8 mouse cellular contexts compared by ENCODE assay signal in genomic region chr11:77896820-77897805, GRCm38 (mm10). TPM values are rescaled to one million over a fixed set of nuclear protein-coding genes. Genes with fewer than 3 reads are reported as not detected.
A peak's percentile ranks its signal among the peaks of the same experiment; 100 is the strongest.
DNase-seq lines count a peak whose midpoint lies in the region; ATAC-seq and TF ChIP-seq lines count a peak whose summit lies in the region.

No protein-coding gene starts in this region.

- H3K36me3 ChIP-seq in kidney, embryonic 16.5 days (ENCODE audit: insufficient read depth, low read length) = no peaks in the 10 kb centered on the region
- no peaks in the 10 kb centered on the region for H3K36me3 ChIP-seq in hindbrain, embryonic 10.5 days
- H3K36me3 ChIP-seq in midbrain, postnatal 0 days (ENCODE audit: insufficient read depth, low read length) = no peaks in the 10 kb centered on the region

- H3K27ac ChIP-seq in kidney, embryonic 16.5 days (ENCODE audit: low read length) = no peak overlapping the region
- peak overlapping the region; percentile 84 for H3K27ac ChIP-seq in hindbrain, embryonic 10.5 days
- peak overlapping the region; percentile 87 for H3K27ac ChIP-seq in midbrain, postnatal 0 days (ENCODE audit: low read depth, low read length)

- 29% methylated on average over 23 of the region's 23 CpGs for WGBS in kidney, embryonic 16.5 days
- 12% methylated on average over 23 of the region's 23 CpGs for WGBS in hindbrain, embryonic 10.5 days
- 6% methylated on average over 23 of the region's 23 CpGs for WGBS in midbrain, postnatal 0 days

- no peak for TF ChIP-seq CTCF in midbrain, postnatal 0 days (IDR thresholded peaks at IDR 0.05)

- peak overlapping the region; percentile 14; the same call in 1 of the 2 replicates for H3K4me3 ChIP-seq in kidney, embryonic 16.5 days (ENCODE audit: low read length)
- H3K4me3 ChIP-seq in hindbrain, embryonic 10.5 days = peak overlapping the region; percentile 40
- H3K4me3 ChIP-seq in midbrain, postnatal 0 days (ENCODE audit: low read depth, low read length) = peak overlapping the region; percentile 10; the same call in 1 of the 2 replicates

- DNase-seq in kidney, adult 9 months = no peak
- DNase-seq in cerebellum, postnatal 25 days = peak; percentile 63 to 74
- DNase-seq in hindbrain, embryonic 10.5 days (ENCODE audit: low spot score) = peak; percentile 52
- DNase-seq in midbrain, postnatal 0 days (ENCODE audit: low spot score) = no peak
- no peak for DNase-seq in ovary, postnatal 36 days (ENCODE audit: low spot score)
- no peak for DNase-seq in left cerebral cortex, adult 18-20 months (ENCODE audit: low spot score in 2 of 2)
- no peak for DNase-seq in kidney, adult 11 months

- no peak for ATAC-seq in kidney, embryonic 16.5 days (ENCODE audit: low FRiP score, low TSS enrichment)
- ATAC-seq in midbrain, postnatal 0 days (ENCODE audit: low FRiP score) = peak; percentile 48; the same call in 1 of the 2 replicates

- no peak overlapping the region for H3K4me2 ChIP-seq in kidney, embryonic 16.5 days (replicated peaks; ENCODE audit: low read depth, low read length)
- H3K4me2 ChIP-seq in midbrain, postnatal 0 days (ENCODE audit: low read depth, low read length, poor library complexity, severe bottlenecking) = peak overlapping the region; percentile 39

- H3K9me3 ChIP-seq in kidney, embryonic 16.5 days (ENCODE audit: low read length) = no peaks in the 10 kb centered on the region
- H3K9me3 ChIP-seq in hindbrain, embryonic 10.5 days = no peaks in the 10 kb centered on the region
- no peaks in the 10 kb centered on the region for H3K9me3 ChIP-seq in midbrain, postnatal 0 days (ENCODE audit: low read length)

- peaks cover 27% of the 10 kb centered on the region for H3K4me1 ChIP-seq in kidney, embryonic 16.5 days (ENCODE audit: insufficient read depth, low read length)
- H3K4me1 ChIP-seq in hindbrain, embryonic 10.5 days (replicated peaks) = peaks cover 80% of the 10 kb centered on the region
- peaks cover 34% of the 10 kb centered on the region for H3K4me1 ChIP-seq in midbrain, postnatal 0 days (ENCODE audit: insufficient read depth, low read length)

- H3K9ac ChIP-seq in kidney, embryonic 16.5 days (replicated peaks; ENCODE audit: low read length) = no peak overlapping the region
- H3K9ac ChIP-seq in midbrain, postnatal 0 days (replicated peaks; ENCODE audit: low read length, poor library complexity, severe bottlenecking) = peak overlapping the region; percentile 39

- peaks cover 37% of the 10 kb centered on the region for H3K27me3 ChIP-seq in kidney, embryonic 16.5 days (ENCODE audit: insufficient read depth, low read length)
- H3K27me3 ChIP-seq in hindbrain, embryonic 10.5 days (ENCODE audit: insufficient read depth, poor library complexity, severe bottlenecking) = peaks cover 72% of the 10 kb centered on the region
- H3K27me3 ChIP-seq in midbrain, postnatal 0 days (ENCODE audit: insufficient read depth, low read length) = no peaks in the 10 kb centered on the region

RNA-seq across cellular contexts. Expression of gene Pipox, which starts 3.2 kb away (rescaled TPM):
- 14.7 and 16.0 TPM in 2 replicates for polyA plus RNA-seq in kidney, embryonic 16.5 days (2015; fragmentation: Nextera tagmentation; extraction: Ambion mirVana)
- polyA plus RNA-seq in hindbrain, embryonic 10.5 days (2016; fragmentation: Nextera tagmentation; extraction: Ambion mirVana) = 7.3 and 13.1 TPM in 2 replicates
- 3.4 and 3.6 TPM in 2 replicates for total RNA-seq in midbrain, postnatal 0 days (2014; rRNA removed)
- polyA plus RNA-seq in midbrain, postnatal 0 days (2015; fragmentation: Nextera tagmentation; extraction: Ambion mirVana) = 3.8 and 5.1 TPM in 2 replicates
- 1 to 10 TPM in 1 of 2 experiments, under 1 TPM in 1; 0.81 to 1.2 TPM for total RNA-seq in left cerebral cortex, adult 18-20 months (2021)

RNA-seq across cellular contexts. Expression of gene Sez6, which starts 33.5 kb away (rescaled TPM):
- 0.19 and 0.27 TPM in 2 replicates for polyA plus RNA-seq in kidney, embryonic 16.5 days (2015; fragmentation: Nextera tagmentation; extraction: Ambion mirVana)
- 8.8 and 19.3 TPM in 2 replicates for polyA plus RNA-seq in hindbrain, embryonic 10.5 days (2016; fragmentation: Nextera tagmentation; extraction: Ambion mirVana)
- 160 and 173 TPM in 2 replicates for total RNA-seq in midbrain, postnatal 0 days (2014; rRNA removed)
- 121 and 125 TPM in 2 replicates for polyA plus RNA-seq in midbrain, postnatal 0 days (2015; fragmentation: Nextera tagmentation; extraction: Ambion mirVana)
- total RNA-seq in left cerebral cortex, adult 18-20 months (2021) = 100 to 1,000 TPM; 145 to 154 TPM

Comparison
In these comparisons a context has a peak if more than half of its experiments do, and no peak if none do; other contexts are left out.
1. DNase-seq: peak in cerebellum, postnatal 25 days (2 of 2) and hindbrain, embryonic 10.5 days (single experiment); none in kidney, adult 9 months (single experiment), midbrain, postnatal 0 days (single experiment), ovary, postnatal 36 days (single experiment), left cerebral cortex, adult 18-20 months (0 of 2) and kidney, adult 11 months (single experiment).
2. Peak in every context shown above with its lines, with median percentiles within 50 percentile points of each other: H3K4me3 ChIP-seq.